Mouse (Mus musculus): ENCODE measurements around the gene Gm9936. TPM values are rescaled to one million over a fixed set of nuclear protein-coding genes. Genes with fewer than 3 reads are reported as not detected.

Gm9936 gene
- total RNA-seq, 2 experiments from 2014 or later: not detected

- DNase-seq: no peak
Measured at GRCm38 (mm10) chr5:114836886-114837285, 21.6 kb downstream of the Gm9936 start.

DNA sequence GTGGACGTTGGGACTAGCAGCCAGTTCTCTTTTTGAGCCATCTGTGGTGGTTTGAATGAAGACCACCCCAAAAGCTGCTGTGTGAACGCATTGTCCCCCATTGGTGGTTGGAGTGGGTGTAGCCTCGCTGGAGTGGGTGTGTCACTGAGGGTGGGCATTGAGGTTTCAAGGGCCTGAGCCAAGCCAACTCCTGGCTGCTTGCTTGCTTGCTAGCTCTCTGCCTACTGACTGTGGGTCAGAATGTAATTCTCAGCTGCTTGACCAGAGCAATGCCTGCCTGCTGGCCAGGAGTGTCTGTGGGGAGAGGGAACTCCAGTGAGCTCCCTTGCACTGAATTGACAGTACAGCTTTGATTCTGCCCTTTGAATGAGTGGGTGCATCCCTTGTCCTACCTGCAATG is 28.7 kb downstream of the Gm9936 start:
- DNase-seq: no peak

DNA sequence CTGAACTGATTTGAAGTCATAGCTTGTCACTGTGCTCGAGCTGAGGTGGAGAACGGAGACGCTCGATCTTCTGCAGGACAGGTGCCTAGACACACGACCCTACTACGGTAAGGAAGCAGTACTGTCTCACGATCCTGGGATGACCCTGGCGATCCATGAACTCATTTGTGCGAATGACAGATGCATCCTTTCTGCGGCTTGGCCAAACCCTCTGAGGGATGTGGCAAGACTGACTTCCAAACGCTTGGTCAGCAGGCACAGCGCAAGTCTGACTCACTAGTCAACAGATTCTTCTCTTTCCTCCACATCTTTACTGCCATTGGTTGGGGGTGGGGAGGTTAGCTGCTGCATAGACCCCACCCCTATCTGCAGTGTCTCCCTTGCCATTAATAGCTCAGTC is 31.1 kb downstream of the Gm9936 start:
- DNase-seq: no peak

DNA sequence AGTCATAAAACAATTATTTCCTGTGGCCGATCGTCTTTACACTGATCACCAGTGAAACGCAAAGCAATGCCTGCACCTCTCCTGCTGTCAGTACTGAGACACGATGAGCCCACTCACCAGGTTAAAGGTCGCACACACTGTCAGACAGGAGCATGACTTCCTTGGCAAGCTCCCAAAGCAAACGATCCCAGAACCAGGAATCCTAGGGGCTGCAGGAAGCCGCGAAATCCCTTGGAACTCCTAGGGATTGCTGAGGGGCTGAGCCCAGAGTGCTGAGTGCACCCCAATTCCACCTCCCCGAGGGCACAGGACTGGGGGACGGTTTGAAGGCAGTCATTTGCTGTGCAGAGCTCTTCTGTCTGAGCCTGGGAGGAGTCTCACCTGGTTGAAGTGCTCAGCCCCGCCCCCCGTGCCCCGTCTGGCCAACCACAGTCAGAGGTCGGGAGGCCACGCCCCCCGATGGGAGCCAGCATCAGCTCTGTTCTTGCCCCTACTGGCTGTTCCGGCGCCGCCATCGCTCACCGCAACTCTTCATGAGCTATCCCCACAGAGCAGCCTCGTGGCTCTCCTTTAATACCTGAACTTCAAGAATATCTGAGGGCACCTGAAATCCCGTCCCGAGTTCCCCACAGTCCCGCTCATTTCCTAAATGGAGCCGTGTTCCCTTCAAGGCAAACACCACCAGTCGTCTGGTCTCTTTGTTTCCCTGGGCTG is 32.3 kb downstream of the Gm9936 start:
- peak; percentile 64 for DNase-seq

DNA sequence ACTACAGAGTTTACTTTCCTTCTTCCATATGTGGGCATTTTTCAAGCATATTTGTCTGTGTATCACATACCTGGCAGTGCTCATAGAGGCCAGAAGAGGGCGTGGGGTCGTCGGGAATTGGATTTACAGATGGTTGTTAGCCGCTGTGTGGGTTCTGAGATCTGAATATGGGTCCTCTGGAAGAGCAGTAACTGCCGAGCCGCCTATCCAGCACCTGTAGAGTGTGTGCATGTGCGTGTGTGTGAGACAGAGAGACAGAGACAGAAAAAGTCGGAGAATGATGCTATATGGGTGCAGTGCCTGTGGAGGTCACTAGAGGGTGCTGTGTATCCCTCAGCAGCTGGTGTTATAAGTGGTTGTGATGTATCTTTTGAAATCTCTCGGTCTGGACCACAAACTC is 34.3 kb downstream of the Gm9936 start:
- no peak for DNase-seq

- DNase-seq: peak; percentile 78
Measured at GRCm38 (mm10) chr5:114822796-114823688, 35.4 kb downstream of the Gm9936 start, which contains the start of gene 1500011B03Rik. 1500011B03Rik (minus strand) TSS chr5:114823468.

DNA sequence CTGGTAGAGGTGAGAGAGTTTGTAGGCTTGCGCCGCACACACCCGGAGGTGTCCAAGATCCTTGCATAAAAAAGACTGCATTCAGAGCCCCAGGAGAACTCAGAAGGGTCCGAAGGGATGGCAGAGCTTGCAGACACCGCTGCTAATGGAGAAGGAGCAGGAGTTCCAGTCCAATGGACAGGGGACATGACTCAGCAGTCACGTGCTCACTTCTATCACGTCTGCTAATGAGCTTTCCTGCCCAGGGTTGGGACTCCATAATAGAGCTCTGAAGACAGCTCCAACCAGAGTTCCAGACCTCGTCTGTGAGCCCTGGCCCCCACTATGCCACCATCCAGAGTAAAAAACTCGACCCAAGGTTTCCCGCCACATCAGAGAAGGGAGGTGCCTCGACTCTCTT is 40.4 kb downstream of the Gm9936 start:
- DNase-seq: no peak

DNA sequence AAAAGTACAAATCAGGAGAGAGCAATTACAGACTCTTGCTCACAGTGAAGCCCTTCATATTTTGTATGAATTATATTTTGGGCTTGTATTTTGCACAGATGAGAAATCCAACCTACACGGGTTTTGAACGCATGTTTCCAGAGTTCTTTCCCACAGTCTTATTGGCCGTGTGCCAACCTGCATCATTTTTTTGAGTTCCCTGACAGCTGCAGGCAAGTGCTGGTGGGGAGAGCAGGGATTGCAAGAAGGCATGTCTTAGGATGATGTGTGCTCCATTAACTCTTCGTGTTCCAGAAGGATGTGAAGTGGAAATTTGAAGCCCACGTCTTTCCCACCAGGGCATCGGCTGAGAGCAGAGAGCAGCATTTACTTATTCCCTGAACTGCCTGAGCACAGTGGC is 41.9 kb downstream of the Gm9936 start:
- no peak for DNase-seq

DNA sequence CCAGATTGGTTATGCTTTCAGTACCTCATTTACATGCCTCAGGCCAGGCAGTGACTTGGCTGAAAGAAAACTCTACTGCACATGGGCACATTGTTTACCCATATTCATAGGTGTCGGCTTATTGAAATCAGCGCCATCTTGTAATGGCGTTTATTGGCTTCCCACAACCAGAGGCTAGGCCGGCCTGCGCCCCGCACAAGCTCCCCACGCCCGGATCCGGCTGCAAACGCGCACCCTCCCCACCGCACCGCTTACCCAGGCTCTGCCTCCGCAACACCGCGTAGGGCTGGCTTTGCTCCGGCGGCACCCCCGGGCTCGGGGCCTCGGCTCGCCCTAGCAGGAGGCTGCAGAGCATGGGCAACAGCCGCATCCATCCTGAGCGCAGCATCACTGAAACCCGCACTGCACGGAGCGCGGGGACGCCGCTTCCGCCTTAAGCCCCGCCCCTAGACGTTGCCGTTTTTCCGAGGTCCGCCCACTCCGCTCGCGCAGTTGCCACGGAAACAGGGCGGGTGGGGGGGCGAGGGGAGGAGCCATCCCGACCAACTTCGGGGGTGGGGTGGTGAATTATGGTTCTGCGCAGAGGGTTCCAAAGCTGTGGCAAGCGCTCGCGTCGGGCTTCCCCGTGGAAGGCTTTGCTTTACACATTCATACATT is 44.8 kb downstream of the Gm9936 start:
- DNase-seq: peak; percentile 89

DNA sequence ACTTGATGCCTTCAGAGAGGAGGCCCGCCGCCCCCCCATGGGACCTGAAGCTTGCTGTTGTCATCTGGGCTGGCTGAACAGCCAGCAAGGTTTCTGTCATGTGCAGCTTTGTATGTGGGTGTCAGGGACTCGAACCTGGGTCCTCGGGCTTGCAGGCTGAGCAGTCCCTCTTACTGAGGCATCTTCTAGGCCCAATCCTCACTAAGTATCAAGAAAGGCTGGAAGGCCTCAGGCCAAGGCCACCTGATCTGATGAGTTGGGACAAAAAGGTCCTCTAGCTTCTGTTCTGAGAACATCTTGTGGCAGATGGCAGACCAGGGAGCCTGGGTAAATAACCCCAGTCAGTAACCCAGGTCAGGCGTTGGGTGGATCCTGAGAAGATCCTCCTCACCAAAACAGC is 48.7 kb downstream of the Gm9936 start:
- DNase-seq: no peak

DNA sequence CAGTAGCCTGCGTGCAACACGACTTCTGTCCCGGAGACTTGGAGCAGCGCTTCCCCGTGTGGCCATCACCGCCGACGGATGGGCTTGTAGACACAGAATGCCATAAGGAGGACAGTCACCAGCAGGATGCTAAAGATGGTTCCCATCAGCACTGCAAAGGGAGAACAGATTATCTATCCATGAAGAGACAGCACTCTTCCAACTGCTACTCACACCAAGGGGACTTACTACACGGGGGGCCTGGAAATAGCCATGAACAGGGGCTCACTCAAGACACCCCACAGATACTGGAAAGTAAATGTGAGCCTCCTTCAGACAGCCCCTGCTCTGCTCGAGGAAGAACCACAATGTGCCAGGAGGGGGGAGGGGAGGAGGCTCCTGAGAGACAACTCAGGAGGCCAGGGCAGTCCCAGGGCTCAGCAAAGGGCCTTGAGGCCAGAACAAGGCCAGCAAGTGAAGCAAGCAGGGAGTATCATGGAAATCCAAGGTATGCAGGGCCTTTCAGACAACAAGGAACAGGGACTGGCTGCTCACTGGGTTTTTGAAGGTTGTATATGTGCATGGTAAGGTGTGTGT is 49.2 kb downstream of the Gm9936 start:
- no peak for DNase-seq

DNA sequence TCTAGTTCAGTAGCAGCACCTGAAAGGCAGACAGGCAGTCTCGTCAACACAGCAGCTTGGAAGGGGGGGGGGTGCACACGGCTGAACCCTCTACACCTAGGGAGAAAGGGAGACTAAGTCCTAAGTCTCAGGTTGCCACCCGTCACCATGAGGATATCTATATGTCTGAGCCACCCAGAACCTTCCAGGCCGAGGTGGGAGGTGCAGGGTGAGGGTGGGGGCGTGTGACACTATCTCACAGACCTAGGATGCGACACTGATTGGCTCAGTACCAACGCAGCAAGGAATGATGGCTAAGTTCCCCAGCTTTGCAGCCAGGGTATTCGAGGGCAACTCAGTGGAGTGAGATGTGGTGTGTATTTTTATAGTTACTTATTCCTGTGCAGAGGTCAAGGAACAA is 50.1 kb downstream of the Gm9936 start:
- no peak for DNase-seq

DNA sequence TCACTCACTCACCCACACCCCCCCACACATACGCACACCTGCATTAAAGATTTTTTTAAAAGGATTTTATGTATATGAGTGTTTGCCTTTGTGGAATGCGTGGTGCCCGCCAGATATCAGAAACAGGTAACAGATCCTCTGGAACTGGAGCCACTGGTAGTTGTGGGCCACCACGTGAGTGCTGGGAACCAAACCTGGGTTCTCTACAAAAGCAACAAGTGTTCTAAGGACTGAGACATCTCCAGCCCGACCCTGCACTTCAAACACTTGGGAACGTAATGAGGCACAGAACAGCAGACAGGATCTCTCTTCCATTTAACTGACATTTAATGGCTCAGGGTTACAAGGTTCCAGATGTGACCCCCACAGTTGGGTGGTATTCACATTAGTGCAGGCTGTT is 50.6 kb downstream of the Gm9936 start:
- DNase-seq: no peak

DNA sequence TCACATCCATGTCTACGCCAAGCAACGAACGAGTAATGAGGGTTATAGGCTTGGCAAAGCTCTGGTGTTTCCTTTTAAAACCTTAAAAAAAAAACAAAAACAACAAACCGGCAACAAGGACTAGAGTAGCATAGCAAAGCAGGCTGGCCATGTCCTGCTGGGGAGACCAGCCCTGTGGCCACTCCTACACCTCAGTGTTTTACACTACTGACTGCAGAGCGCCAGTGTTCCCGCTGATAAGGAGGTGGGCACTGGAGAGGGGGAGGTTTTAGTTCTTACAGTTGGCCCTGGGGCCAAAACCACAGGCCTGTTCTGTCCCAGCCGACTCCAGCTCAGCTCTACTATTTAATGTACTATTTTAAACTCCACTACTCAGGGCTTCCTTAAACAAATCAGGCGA is 51.0 kb downstream of the Gm9936 start:
- no peak for DNase-seq

- no peak for DNase-seq
Measured at GRCm38 (mm10) chr5:114807063-114807462, 51.4 kb downstream of the Gm9936 start.

DNA sequence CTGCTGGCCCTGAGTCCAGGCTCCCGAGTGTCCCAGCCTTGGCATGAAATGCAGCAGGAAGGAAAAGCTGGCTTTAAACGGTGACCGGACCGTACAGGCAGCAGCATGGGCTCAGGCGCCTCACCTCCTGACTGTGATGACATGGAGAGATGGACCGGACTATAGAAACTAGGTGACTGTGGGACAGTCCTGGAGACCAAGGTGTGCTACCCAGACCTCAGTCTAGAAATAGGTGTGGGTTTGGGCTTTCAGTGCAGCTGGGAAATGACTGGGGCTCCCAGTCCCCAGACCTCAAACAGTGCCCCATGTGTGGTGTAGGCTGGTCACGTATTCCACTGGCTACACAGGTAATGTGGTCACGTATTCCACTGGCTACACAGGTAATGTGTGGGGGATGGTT is 51.8 kb downstream of the Gm9936 start:
- DNase-seq: no peak

Small RNA genes lying within 50 kb of the gene (microRNA-seq; reads per million reads assigned to microRNA genes)
- gene Mir6240: 8.3 to 15.3 reads per million in 2 experiments

Other genes with a start within 250 kb of the Gm9936 start
- gene Trpv4, start 200.3 kb downstream of the Gm9936 start, total RNA-seq (2021): 1 to 10 TPM; 2.8 to 3.1 TPM
- 10 to 100 TPM; 24.4 to 26.8 TPM for gene Gltp, start 167.7 kb downstream of the Gm9936 start, total RNA-seq (2021)
- gene Tchp, start 150.9 kb downstream of the Gm9936 start, total RNA-seq (2021): 1 to 10 TPM; 5.3 to 6.8 TPM
- gene Ankrd13a, start 84.0 kb downstream of the Gm9936 start, total RNA-seq (2021): 10 to 100 TPM; 60.6 to 60.8 TPM
- gene Git2, start 83.2 kb downstream of the Gm9936 start, total RNA-seq (2021): 10 to 100 TPM; 38.8 to 49.5 TPM
- 10 to 100 TPM; 15.9 to 17.6 TPM for gene 1500011B03Rik, start 35.2 kb downstream of the Gm9936 start, total RNA-seq (2021)
- gene 4930519G04Rik, start 5.0 kb downstream of the Gm9936 start, total RNA-seq (2021): not detected
- gene Oasl2, start 38.3 kb upstream of the Gm9936 start, total RNA-seq (2021): 1 to 10 TPM; 2.7 to 2.8 TPM
- under 1 TPM in 1 of 2 experiments, not detected in 1; 0.18 TPM for gene Oasl1, start 64.6 kb upstream of the Gm9936 start, total RNA-seq (2021)
- gene 2210016L21Rik, start 83.5 kb upstream of the Gm9936 start, total RNA-seq (2021): 10 to 100 TPM; 27.7 to 34.9 TPM
- not detected for gene Hnf1a, start 112.4 kb upstream of the Gm9936 start, total RNA-seq (2021)
- gene Sppl3, start 152.5 kb upstream of the Gm9936 start, total RNA-seq (2021): 10 to 100 TPM; 52.1 to 53.3 TPM
- gene Gm10401, start 239.6 kb upstream of the Gm9936 start, total RNA-seq (2021): not detected